Mouse (Mus musculus) small intestine, adult 2 months (tissue): Measurements from ENCODE around the gene Sh2d1b1.

Experiments
- CTCF ChIP-seq: fragments of 200-500 bp; IDR thresholded peaks from 2 replicates; pipeline ENCODE4 v1.5.1; 2012; ENCODE audit warnings: low read depth, mild to moderate bottlenecking, control low read depth, inconsistent platforms, low read length, moderate library complexity, mixed read lengths; ENCODE audit not compliant: insufficient replicate concordance, insufficient read length; ENCODE audit errors: extremely low read depth
- POLR2A ChIP-seq: fragments of 200-500 bp; IDR thresholded peaks from 2 replicates; pipeline ENCODE4 v1.6.1; 2012; ENCODE audit warnings: low read depth, mild to moderate bottlenecking, control low read depth, inconsistent platforms, low read length, moderate library complexity

GRCm38 (mm10) chr1:170303103-170303502 is 26.0 kb downstream of the Sh2d1b1 start:
- TF ChIP-seq CTCF: no peak
- no peak for TF ChIP-seq POLR2A
